Mouse (Mus musculus) ZHBTc4 (cell line): ENCODE measurements around the gene Sfrp5.
A peak's percentile ranks its signal among the peaks of the same experiment; 100 is the strongest.

Source experiments
- DNase-seq: peaks from one replicate; pipeline ENCODE4 v3.0.0-alpha.2; 2011; ENCODE audit warnings: low read depth, low spot score

Gene Sfrp5

DNA sequence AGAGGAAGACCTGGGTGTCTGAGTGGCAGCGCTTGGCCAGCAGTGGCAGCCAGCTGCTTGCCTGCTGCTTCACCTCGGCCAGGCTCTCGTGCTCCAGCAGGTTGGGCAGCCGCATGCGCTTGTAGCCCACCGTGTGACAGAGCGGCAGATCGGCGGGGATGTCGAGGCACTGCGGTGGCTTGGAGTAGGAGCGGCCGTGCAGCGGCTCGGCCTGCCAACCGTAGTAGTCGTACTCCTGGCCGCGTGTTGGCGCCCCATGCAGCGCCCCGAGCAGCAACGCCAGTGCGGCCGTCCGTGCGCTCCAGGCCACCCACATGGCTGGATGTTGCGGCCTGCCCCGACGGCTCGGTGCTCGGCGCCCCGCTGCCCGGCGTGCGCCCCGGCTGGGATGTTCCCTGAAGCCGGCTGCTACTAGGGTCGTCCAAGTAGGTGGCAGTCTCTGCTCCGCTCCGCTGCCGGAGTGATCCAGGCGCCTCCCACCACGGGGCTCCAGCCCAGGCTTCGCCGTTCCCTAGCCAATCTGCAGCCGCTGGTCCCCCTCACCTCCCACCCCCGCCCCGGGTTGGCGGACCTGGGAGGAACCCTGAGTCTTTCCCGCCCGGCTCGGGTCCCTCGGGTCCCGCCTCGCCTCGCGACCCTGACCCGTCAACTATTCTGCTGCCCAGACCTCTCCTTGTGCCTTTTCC lies at the start of gene Sfrp5:
Sfrp5 (minus strand) TSS at position 557 of the 686 bp plus-strand sequence.
- DNase-seq: peak; percentile 70

- DNase-seq: no peak
Measured at GRCm38 (mm10) chr19:42249976-42250914, 48.2 kb upstream of the Sfrp5 start.

DNA sequence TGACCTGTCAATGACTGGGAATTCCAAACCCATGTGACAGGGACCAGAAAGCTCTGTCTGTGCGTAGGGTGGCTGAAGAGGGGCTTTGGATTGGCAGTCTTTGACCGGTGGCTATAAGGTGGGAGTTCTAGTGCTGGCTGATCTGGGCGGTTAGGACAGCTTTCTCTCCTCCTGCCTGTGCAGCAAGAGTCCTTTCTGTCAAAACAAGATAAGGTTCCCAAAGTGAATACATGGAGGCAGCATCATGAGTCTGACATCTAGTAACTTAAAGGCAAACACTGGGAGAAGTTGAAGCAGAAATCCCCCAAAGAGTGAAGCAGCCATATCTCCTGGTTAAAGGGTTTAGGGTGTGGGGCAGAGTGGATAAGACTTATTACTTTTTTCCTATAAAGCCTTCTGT lies 45.5 kb upstream of the Sfrp5 start, which contains the start of gene Golga7b:
Golga7b (plus strand) TSS at position 56 of the 400 bp plus-strand sequence.
- no peak for DNase-seq

GRCm38 (mm10) chr19:42246626-42247025 lies 44.6 kb upstream of the Sfrp5 start:
- DNase-seq: no peak

DNA sequence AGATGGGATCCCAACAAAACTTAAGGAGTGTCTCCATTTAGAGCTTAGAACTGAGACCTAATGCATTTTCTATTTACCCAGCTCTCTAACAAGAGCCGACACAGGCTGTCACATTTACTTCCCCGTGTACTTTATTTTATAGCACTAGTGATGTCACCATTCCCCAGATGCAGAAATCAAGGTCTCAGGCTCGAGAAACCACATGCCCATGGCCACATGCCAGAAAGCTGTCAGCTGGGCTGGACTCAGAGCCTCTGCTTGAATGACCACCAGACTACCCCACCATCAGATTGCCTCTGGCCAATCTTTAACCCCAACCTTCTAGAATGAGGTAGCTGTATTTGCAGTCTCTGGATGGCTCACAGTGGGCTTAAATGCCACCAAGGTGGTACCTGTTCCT lies 41.3 kb upstream of the Sfrp5 start:
- DNase-seq: no peak

- DNase-seq: no peak
Measured at GRCm38 (mm10) chr19:42240881-42241280, 38.8 kb upstream of the Sfrp5 start.

DNA sequence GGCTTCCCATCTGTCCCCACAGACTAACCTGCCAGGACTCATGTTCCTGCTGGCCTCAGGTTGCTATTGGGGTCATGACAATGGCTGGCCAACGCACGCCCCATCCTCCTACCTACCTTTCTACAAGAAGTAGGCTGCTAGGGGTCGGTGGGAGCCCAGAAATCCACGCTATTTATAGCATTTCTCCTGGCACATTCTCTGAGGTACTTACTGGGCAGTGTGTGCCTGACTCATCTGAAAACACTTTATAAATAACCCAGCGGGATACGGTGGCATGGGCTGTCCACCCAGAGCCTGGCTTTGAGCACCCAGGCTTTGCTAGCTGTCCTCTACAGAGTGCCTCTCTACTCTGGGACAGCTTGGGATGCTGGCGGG lies 36.3 kb upstream of the Sfrp5 start:
- no peak for DNase-seq

- DNase-seq: no peak
Measured at GRCm38 (mm10) chr19:42237602-42238340, 35.7 kb upstream of the Sfrp5 start.

- no peak for DNase-seq
Measured at GRCm38 (mm10) chr19:42230986-42231385, 28.9 kb upstream of the Sfrp5 start.

DNA sequence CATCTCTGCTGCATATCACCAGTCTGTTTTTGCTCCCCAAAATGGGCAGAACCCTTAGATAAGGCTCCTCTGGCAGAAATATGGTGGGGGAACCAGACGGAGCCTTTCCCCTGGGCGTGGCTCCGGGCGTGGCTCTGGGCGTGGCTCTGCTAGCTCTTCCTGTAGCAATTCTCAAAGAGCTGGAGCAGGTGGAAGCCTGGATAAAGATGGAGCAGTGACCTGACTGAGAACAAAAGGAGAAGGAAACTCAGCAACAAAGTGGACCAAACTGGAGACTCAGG lies 28.2 kb upstream of the Sfrp5 start:
- DNase-seq: no peak

- no peak for DNase-seq
Measured at GRCm38 (mm10) chr19:42229499-42230287, 27.6 kb upstream of the Sfrp5 start.

GRCm38 (mm10) chr19:42226451-42226850 lies 24.4 kb upstream of the Sfrp5 start:
- DNase-seq: no peak

GRCm38 (mm10) chr19:42217374-42217763 lies 15.3 kb upstream of the Sfrp5 start:
- peak; percentile 59 for DNase-seq

DNA sequence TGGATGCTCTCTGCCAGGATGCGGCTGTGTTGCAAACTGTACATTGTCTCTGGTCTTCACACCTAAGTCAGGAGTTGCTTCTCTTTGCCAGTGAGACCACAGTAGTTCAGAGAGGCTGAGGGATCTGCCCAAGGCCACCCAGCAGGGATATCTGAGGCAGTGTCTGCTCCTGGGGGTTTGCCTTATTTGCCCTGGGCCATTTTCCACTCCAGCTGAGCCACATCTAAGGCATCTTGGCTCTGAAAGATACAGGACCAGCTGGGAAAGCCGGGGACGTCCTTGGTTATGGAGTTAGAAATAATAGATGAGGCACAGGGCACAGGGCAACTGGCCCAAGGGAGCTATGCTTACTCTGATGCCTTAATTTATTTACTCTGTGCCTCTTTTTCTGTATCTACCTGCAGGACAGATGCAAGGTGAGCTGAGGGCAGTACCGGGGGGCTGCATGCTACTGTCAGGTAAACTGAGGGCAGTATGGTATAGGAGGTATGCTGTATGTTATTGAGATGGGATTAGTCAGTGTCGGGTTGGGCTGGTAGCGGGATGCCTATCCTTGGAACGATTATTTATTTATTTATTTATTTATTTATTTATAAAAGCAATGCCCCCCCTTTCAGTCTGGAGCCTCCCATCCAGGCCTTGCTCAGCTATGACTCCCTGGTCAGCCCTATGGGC lies 14.8 kb upstream of the Sfrp5 start:
- DNase-seq: no peak

DNA sequence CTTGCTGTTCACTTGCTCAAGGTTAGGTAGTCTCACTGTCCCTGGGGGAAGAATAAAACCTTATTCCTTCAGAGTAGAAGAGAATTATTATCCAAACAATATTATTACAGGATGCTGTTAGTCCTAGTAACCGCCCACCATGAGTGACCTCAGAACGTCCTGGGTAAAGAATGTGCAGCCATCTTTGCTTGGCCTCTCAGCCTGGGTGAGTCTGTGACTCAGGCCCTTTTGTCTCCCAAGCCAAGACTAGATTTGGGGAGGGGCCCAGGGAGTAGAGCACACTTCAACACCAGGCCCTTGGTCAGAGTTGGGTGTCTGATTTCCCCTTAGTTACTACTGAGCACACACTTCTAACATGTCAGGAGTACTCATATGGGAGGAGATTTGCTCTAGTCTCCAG lies 12.5 kb upstream of the Sfrp5 start:
- peak; percentile 25 for DNase-seq

- peak; percentile 50 for DNase-seq
Measured at GRCm38 (mm10) chr19:42211936-42212335, 9.9 kb upstream of the Sfrp5 start.

- peak; percentile 73 for DNase-seq
Measured at GRCm38 (mm10) chr19:42209976-42210375, 7.9 kb upstream of the Sfrp5 start.

GRCm38 (mm10) chr19:42209485-42209884 lies 7.4 kb upstream of the Sfrp5 start:
- DNase-seq: no peak

GRCm38 (mm10) chr19:42205201-42205600 lies 3.1 kb upstream of the Sfrp5 start:
- DNase-seq: no peak

GRCm38 (mm10) chr19:42204306-42204705 lies 2.3 kb upstream of the Sfrp5 start:
- no peak for DNase-seq

DNA sequence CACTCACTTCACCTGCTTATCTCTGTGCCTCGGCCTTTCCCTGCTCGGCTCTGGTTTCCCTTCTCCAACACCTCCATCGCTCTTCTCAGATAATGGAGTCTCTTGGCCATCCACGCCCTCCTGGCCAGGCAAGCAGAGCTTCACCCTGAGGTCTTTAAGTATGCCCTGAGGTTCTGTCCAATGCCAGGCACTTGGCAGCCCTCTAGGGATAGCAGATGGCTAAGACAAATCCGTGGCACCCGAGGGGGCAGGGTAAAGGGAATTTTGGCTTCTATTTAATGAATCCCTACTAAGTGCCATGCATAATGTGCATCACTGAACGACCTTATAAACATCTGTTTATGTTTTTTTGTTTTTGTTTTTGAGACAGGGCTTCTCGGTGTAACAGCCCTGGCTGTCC lies 415 bp upstream of the Sfrp5 start:
- no peak for DNase-seq
